Mouse (Mus musculus): ENCODE measurements at regions not wholly inside any gene's neighbourhood (a gene's known extent, or its start where the extent isn't known, plus 50 kb on each side); places are given as distances from the start of the nearest gene placed in this dataset.

- TF ChIP-seq POLR2A (IDR thresholded peaks at IDR 0.05; ENCODE audit: insufficient read depth, low read depth, low read length) = no peak
- TF ChIP-seq CTCF (IDR thresholded peaks at IDR 0.05) = no peak
- no peak for TF ChIP-seq EP300 (IDR thresholded peaks at IDR 0.05; ENCODE audit: insufficient read depth, low read depth, low read length)
Observed at GRCm38 (mm10) chr3:9349822-9350221, 260.1 kb downstream of the Zfp704 start.

All from heart, adult 2 months (tissue).